Mouse (Mus musculus) bone marrow macrophage, adult 2 months (primary cell): Measurements from ENCODE around the gene Scd4.

Experiments
- CTCF ChIP-seq: IDR thresholded peaks from 2 replicates; pipeline ENCODE4 v1.5.1; 2012; ENCODE audit warnings: low read depth, mild to moderate bottlenecking, low read length, moderate library complexity
- POLR2A ChIP-seq: IDR thresholded peaks from 2 replicates; pipeline ENCODE4 v1.6.1; 2012; ENCODE audit warnings: mild to moderate bottlenecking, low read depth, low read length, borderline replicate concordance

DNA sequence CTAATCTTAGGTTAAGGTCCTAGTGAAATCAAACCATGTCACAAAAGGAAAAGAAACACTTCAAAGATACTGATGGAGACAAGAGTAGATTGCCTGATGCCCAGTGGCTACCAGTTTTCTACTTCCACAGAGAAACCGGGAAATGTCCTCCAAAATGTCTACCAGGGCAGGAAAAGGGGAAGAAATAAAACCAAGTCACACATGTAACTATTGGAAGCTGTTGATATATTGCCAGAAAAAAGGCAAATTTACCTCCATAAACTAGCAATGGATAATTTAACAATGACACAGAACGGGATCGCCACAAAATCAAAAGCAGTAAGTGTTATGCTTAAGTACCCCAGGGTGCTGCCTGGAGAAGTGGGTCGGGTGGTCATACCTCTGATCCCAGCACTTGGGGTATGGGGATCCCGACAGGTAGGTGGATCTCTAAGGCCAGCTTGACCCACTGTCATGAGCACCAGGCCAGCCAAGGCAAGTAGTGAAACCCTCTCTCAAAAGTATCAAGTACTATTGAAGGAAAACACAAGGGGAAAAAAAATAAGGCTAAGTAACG, 24.9 kb upstream of the Scd4 start:
- TF ChIP-seq POLR2A (no peak), CTCF (no peak)
